Mouse (Mus musculus) adrenal gland, postnatal 14 days (tissue): ENCODE measurements around the gene Gpr21. TPM values are rescaled to one million over a fixed set of nuclear protein-coding genes. Genes with fewer than 3 reads are reported as not detected.

Experiments
- total RNA-seq: library from RNA; stranded (reverse); gene quantifications from 2 replicates; pipeline ENCODE4 v1.2.3, GENCODE M21; 2021

Gene Gpr21
- total RNA-seq, 1 experiment from 2014 or later, result 1.1 TPM

Other genes starting within 250 kb of the Gpr21 start
- not detected in 2 replicates for gene Olfr368, start 189.8 kb upstream of the Gpr21 start, total RNA-seq
- gene Pdcl, start 157.0 kb upstream of the Gpr21 start, total RNA-seq, result 40.4 and 44.8 TPM in 2 replicates
- gene Rc3h2, start 93.4 kb upstream of the Gpr21 start, total RNA-seq, result 41.5 and 43.7 TPM in 2 replicates
- 8.8 and 10.7 TPM in 2 replicates for gene Zbtb26, start 73.2 kb upstream of the Gpr21 start, total RNA-seq
- 12.0 and 13.6 TPM in 2 replicates for gene Zbtb6, start 73.2 kb upstream of the Gpr21 start, total RNA-seq
- gene Rabgap1, start 73.1 kb upstream of the Gpr21 start, total RNA-seq, result 60.4 and 61.6 TPM in 2 replicates
- gene Strbp, start 187.5 kb downstream of the Gpr21 start, total RNA-seq, result 43.6 and 45.4 TPM in 2 replicates